Mouse (Mus musculus) brain, embryonic 14.5 days (tissue): Measurements from ENCODE around the gene Gsta3. TPM values are rescaled to one million over a fixed set of nuclear protein-coding genes. Genes with fewer than 3 reads are reported as not detected.
"Not testable (repeated sequence)": the region's sequence is repeated elsewhere in the genome, so short reads cannot be mapped to it uniquely, and the experiment has no call there.

Experiments used
- DNase-seq: peaks from one replicate; pipeline ENCODE4 v3.0.0-alpha.2; 2011; ENCODE audit warnings: low read depth
- CTCF ChIP-seq: fragments of 200-500 bp; IDR thresholded peaks from 2 replicates; pipeline ENCODE4 v1.5.1; 2012; ENCODE audit warnings: inconsistent platforms, mild to moderate bottlenecking, moderate library complexity, borderline replicate concordance; ENCODE audit not compliant: insufficient read depth, insufficient read length; ENCODE audit errors: extremely low read depth
- POLR2A ChIP-seq: fragments of 200-500 bp; IDR thresholded peaks from 2 replicates; pipeline ENCODE4 v1.6.1; 2012; ENCODE audit warnings: mild to moderate bottlenecking, inconsistent platforms, borderline replicate concordance; ENCODE audit not compliant: poor library complexity, insufficient read depth, insufficient read length, severe bottlenecking; ENCODE audit errors: extremely low read depth
- polyA plus RNA-seq: library from polyadenylated mRNA; depleted of rRNA; stranded (reverse); fragments of >200 nt; gene quantifications from 2 replicates; pipeline ENCODE4 v1.2.3, GENCODE M21; 2012; rRNA removed

Gsta3 gene
- polyA plus RNA-seq, 1 experiment: 0.36 TPM

GRCm38 (mm10) chr1:21280306-21280705, 39.9 kb downstream of the Gsta3 start:
- no peak for DNase-seq
- TF ChIP-seq POLR2A: no peak

GRCm38 (mm10) chr1:21284644-21285043, 44.3 kb downstream of the Gsta3 start:
- DNase-seq: not testable (repeated sequence)

- TF ChIP-seq POLR2A: no peak
- no peak for TF ChIP-seq CTCF
- no peak for DNase-seq
Observed at GRCm38 (mm10) chr1:21291394-21291793, 51.0 kb downstream of the Gsta3 start.

GRCm38 (mm10) chr1:21292590-21292989, 52.2 kb downstream of the Gsta3 start:
- TF ChIP-seq POLR2A: no peak
- no peak for TF ChIP-seq CTCF
- DNase-seq: no peak

GRCm38 (mm10) chr1:21296169-21296568, 55.8 kb downstream of the Gsta3 start:
- TF ChIP-seq CTCF: no peak
- no peak for TF ChIP-seq POLR2A
- DNase-seq: peak; percentile 11

GRCm38 (mm10) chr1:21298114-21298513, 57.7 kb downstream of the Gsta3 start:
- no peak for DNase-seq
- TF ChIP-seq CTCF (no peak), POLR2A (no peak)

GRCm38 (mm10) chr1:21299826-21300225, 59.4 kb downstream of the Gsta3 start:
- TF ChIP-seq CTCF: no peak
- no peak for TF ChIP-seq POLR2A
- DNase-seq: no peak

GRCm38 (mm10) chr1:21301686-21302085, 61.3 kb downstream of the Gsta3 start:
- no peak for TF ChIP-seq CTCF
- no peak for TF ChIP-seq POLR2A
- DNase-seq: no peak

- DNase-seq: no peak
- TF ChIP-seq CTCF (no peak), POLR2A (no peak)
Observed at GRCm38 (mm10) chr1:21304174-21304573, 63.8 kb downstream of the Gsta3 start.

GRCm38 (mm10) chr1:21304646-21305045, 64.3 kb downstream of the Gsta3 start:
- no peak for TF ChIP-seq POLR2A
- DNase-seq: no peak

- TF ChIP-seq POLR2A (no peak), CTCF (no peak)
Observed at GRCm38 (mm10) chr1:21305443-21305842, 65.1 kb downstream of the Gsta3 start.

GRCm38 (mm10) chr1:21314336-21314735, 73.9 kb downstream of the Gsta3 start:
- TF ChIP-seq POLR2A: no peak

More at GRCm38 (mm10) chr1:21305443-21305842, 65.1 kb downstream of the Gsta3 start:
- DNase-seq: no peak

More at GRCm38 (mm10) chr1:21314336-21314735, 73.9 kb downstream of the Gsta3 start:
- no peak for DNase-seq

Other genes with a start within 250 kb of the Gsta3 start
- gene Tram2, start 161.4 kb upstream of the Gsta3 start, polyA plus RNA-seq: 4.3 and 5.2 TPM in 2 replicates
- gene Tmem14a, start 22.0 kb upstream of the Gsta3 start, polyA plus RNA-seq: 11.3 and 14.9 TPM in 2 replicates
- not detected in 2 replicates for gene Khdc1a, start 109.1 kb downstream of the Gsta3 start, polyA plus RNA-seq
- not detected in 2 replicates for gene Khdc1c, start 127.7 kb downstream of the Gsta3 start, polyA plus RNA-seq
- not detected in 2 replicates for gene Khdc1b, start 143.0 kb downstream of the Gsta3 start, polyA plus RNA-seq